ENCODE assay signal across 8 mouse cellular contexts in genomic region chr1:58423371-58424248, GRCm38 (mm10). TPM values are rescaled to one million over a fixed set of nuclear protein-coding genes. Genes with fewer than 3 reads are reported as not detected.
DNase-seq lines count a peak whose midpoint lies in the region; ATAC-seq lines count a peak whose summit lies in the region.

TSS of gene Clk1 (minus strand) at chr1:58424066.

- peak within 1 kb of the TSS; percentile 89 for H3K4me2 ChIP-seq in heart, embryonic 12.5 days
- peak within 1 kb of the TSS; percentile 75 for H3K4me2 ChIP-seq in liver, embryonic 12.5 days
- H3K4me2 ChIP-seq in stomach, embryonic 15.5 days = peak within 1 kb of the TSS; percentile 75

- peaks cover 18% of the 10 kb centered on the region for H3K4me1 ChIP-seq in heart, embryonic 12.5 days (replicated peaks)
- H3K4me1 ChIP-seq in liver, embryonic 12.5 days = peaks cover 34% of the 10 kb centered on the region
- peaks cover 14% of the 10 kb centered on the region for H3K4me1 ChIP-seq in stomach, embryonic 15.5 days

- peak within 1 kb of the TSS; percentile 88 for H3K4me3 ChIP-seq in heart, embryonic 12.5 days
- peak within 1 kb of the TSS; percentile 84 for H3K4me3 ChIP-seq in liver, embryonic 12.5 days
- peak within 1 kb of the TSS; percentile 95 for H3K4me3 ChIP-seq in stomach, embryonic 15.5 days (replicated peaks)

- under 1% methylated on average over 79 of the region's 79 CpGs for WGBS in heart, embryonic 12.5 days
- 2% methylated on average over 79 of the region's 79 CpGs for WGBS in liver, embryonic 12.5 days (ENCODE audit: insufficient replicate concordance)
- WGBS in stomach, embryonic 15.5 days = under 1% methylated on average over 79 of the region's 79 CpGs

- H3K27ac ChIP-seq in heart, embryonic 12.5 days (ENCODE audit: poor library complexity, severe bottlenecking) = peak within 1 kb of the TSS; percentile 99
- peak within 1 kb of the TSS; percentile 99 for H3K27ac ChIP-seq in liver, embryonic 12.5 days
- peak within 1 kb of the TSS; percentile 98 for H3K27ac ChIP-seq in stomach, embryonic 15.5 days

- ATAC-seq in erythroid progenitor cell, adult 5-6 weeks (replicated peaks; ENCODE audit: low FRiP score, poor library complexity, severe bottlenecking) = peak; percentile 92
- ATAC-seq in heart, embryonic 12.5 days (ENCODE audit: insufficient number of reproducible peaks, low FRiP score) = peak; percentile 97
- ATAC-seq in liver, embryonic 12.5 days = peak; percentile 92
- ATAC-seq in stomach, embryonic 15.5 days (ENCODE audit: insufficient read depth, low FRiP score, low read depth) = peak; percentile 93

- H3K9me3 ChIP-seq in heart, embryonic 12.5 days (replicated peaks) = no peaks in the 10 kb centered on the region
- no peaks in the 10 kb centered on the region for H3K9me3 ChIP-seq in liver, embryonic 12.5 days (replicated peaks)
- H3K9me3 ChIP-seq in stomach, embryonic 15.5 days = no peaks in the 10 kb centered on the region

- peaks cover 25% of the 10 kb centered on the region for H3K36me3 ChIP-seq in heart, embryonic 12.5 days
- H3K36me3 ChIP-seq in liver, embryonic 12.5 days = peaks cover 32% of the 10 kb centered on the region
- H3K36me3 ChIP-seq in stomach, embryonic 15.5 days = peaks cover 21% of the 10 kb centered on the region

- no peaks in the 10 kb centered on the region for H3K27me3 ChIP-seq in heart, embryonic 12.5 days (replicated peaks)
- H3K27me3 ChIP-seq in liver, embryonic 12.5 days (replicated peaks) = no peaks in the 10 kb centered on the region
- H3K27me3 ChIP-seq in stomach, embryonic 15.5 days (replicated peaks) = no peaks in the 10 kb centered on the region

- peak; percentile 93 for DNase-seq in CD4-positive helper T cell, adult 2 months (ENCODE audit: low read depth, low spot score)
- DNase-seq in brain, embryonic 18.5 days (ENCODE audit: low read depth, low spot score) = peak; percentile 76
- DNase-seq in kidney, postnatal 10 days = peak; percentile 99
- DNase-seq in natural killer cell, adult 2 months (ENCODE audit: low spot score in 2 of 2) = peak; percentile 95 to 97

- peak within 1 kb of the TSS; percentile 99 for H3K9ac ChIP-seq in heart, embryonic 12.5 days
- peak within 1 kb of the TSS; percentile 100 for H3K9ac ChIP-seq in liver, embryonic 12.5 days
- H3K9ac ChIP-seq in stomach, embryonic 15.5 days = peak within 1 kb of the TSS; percentile 100

RNA-seq across cellular contexts. Expression of gene Clk1, which starts in this region (rescaled TPM):
- 547 and 759 TPM in 2 replicates for total RNA-seq in erythroid progenitor cell, adult 5-6 weeks (2015; ENCODE audit: low replicate concordance)
- total RNA-seq in erythroid progenitor cell, adult 5-6 weeks (2017; ENCODE audit: low replicate concordance) = 386 and 437 TPM in 2 replicates
- polyA plus RNA-seq in heart, embryonic 12.5 days (2016; fragmentation: Nextera tagmentation; extraction: Ambion mirVana) = 144 TPM in 2 replicates
- polyA plus RNA-seq in liver, embryonic 12.5 days (2016; fragmentation: Nextera tagmentation; extraction: Ambion mirVana) = 96.2 and 96.4 TPM in 2 replicates
- polyA plus RNA-seq in stomach, embryonic 15.5 days (2015; fragmentation: Nextera tagmentation; extraction: Ambion mirVana) = 185 and 188 TPM in 2 replicates

Comparison
In these comparisons a context has a peak if more than half of its experiments do, and no peak if none do; other contexts are left out.
1. Peak in every context shown above with its lines: DNase-seq, ATAC-seq, H3K4me3 ChIP-seq and H3K27ac ChIP-seq.